8 mouse cellular contexts compared by ENCODE assay signal in genomic region chr5:150118455-150119241, GRCm38 (mm10). TPM values are rescaled to one million over a fixed set of nuclear protein-coding genes. Genes with fewer than 3 reads are reported as not detected.
DNase-seq lines count a peak whose midpoint lies in the region; ATAC-seq lines count a peak whose summit lies in the region.

Gene Fry, plus strand, starts transcription at chr5:150118645.

- DNase-seq in adrenal gland, adult (ENCODE audit: inconsistent age in 2 of 2, low spot score in 1 of 2): peak; percentile 92 to 97
- DNase-seq in embryo, embryonic 10 days (ENCODE audit: low spot score): peak; percentile 83
- peak; percentile 92 for DNase-seq in gastrocnemius, postnatal 10 days
- peak; percentile 96 for DNase-seq in induced T-regulatory cell, adult 2 months (ENCODE audit: low read depth)
- peak; percentile 88 to 95 for DNase-seq in left cerebral cortex, adult 8-10 months (ENCODE audit: low spot score in 2 of 2)
- peak; percentile 97 for DNase-seq in right cerebral cortex, adult 18-20 months
- DNase-seq in urinary bladder, adult 2 months (ENCODE audit: low spot score): peak; percentile 89

- peak; percentile 76 for ATAC-seq in megakaryocyte, adult 5-6 weeks (ENCODE audit: poor library complexity, severe bottlenecking)

RNA-seq across cellular contexts. Expression of gene Fry, which starts in this region (rescaled TPM):
- total RNA-seq in gastrocnemius, postnatal 10 days (2021): 10 to 100 TPM; 77.1 to 89.4 TPM
- 100 to 1,000 TPM; 162 to 210 (median 176) TPM for total RNA-seq in left cerebral cortex, adult 8-10 months (2022)
- total RNA-seq in megakaryocyte, adult 5-6 weeks (2015): 74.5 and 74.8 TPM in 2 replicates
- 52.2 and 66.5 TPM in 2 replicates for total RNA-seq in megakaryocyte, adult 5-6 weeks (2017)
- 39.6 and 43.0 TPM in 2 replicates for polyA plus RNA-seq in urinary bladder, adult 2 months (2012; rRNA removed)

Comparison
In these comparisons a context has a peak if more than half of its experiments do, and no peak if none do; other contexts are left out.
1. Peak in every context shown above with its lines: DNase-seq and ATAC-seq.